Mouse (Mus musculus) brain, embryonic 14.5 days (tissue): Measurements from ENCODE around the gene Ptges. TPM values are rescaled to one million over a fixed set of nuclear protein-coding genes. Genes with fewer than 3 reads are reported as not detected.
"Not testable (repeated sequence)": the region's sequence is repeated elsewhere in the genome, so short reads cannot be mapped to it uniquely, and the experiment has no call there.

Source experiments
- DNase-seq: peaks from one replicate; pipeline ENCODE4 v3.0.0-alpha.2; 2011; ENCODE audit warnings: low read depth
- CTCF ChIP-seq: fragments of 200-500 bp; IDR thresholded peaks from 2 replicates; pipeline ENCODE4 v1.5.1; 2012; ENCODE audit warnings: inconsistent platforms, mild to moderate bottlenecking, moderate library complexity, borderline replicate concordance; ENCODE audit not compliant: insufficient read depth, insufficient read length; ENCODE audit errors: extremely low read depth
- POLR2A ChIP-seq: fragments of 200-500 bp; IDR thresholded peaks from 2 replicates; pipeline ENCODE4 v1.6.1; 2012; ENCODE audit warnings: mild to moderate bottlenecking, inconsistent platforms, borderline replicate concordance; ENCODE audit not compliant: poor library complexity, insufficient read depth, insufficient read length, severe bottlenecking; ENCODE audit errors: extremely low read depth
- polyA plus RNA-seq: library from polyadenylated mRNA; depleted of rRNA; stranded (reverse); fragments of >200 nt; gene quantifications from 2 replicates; pipeline ENCODE4 v1.2.3, GENCODE M21; 2012

Gene Ptges
- polyA plus RNA-seq, 1 experiment = 4.7 TPM

- TF ChIP-seq CTCF = no peak
- TF ChIP-seq POLR2A = no peak
- no peak for DNase-seq
Measured at GRCm38 (mm10) chr2:30941586-30941985, 11.9 kb upstream of the Ptges start.

DNA sequence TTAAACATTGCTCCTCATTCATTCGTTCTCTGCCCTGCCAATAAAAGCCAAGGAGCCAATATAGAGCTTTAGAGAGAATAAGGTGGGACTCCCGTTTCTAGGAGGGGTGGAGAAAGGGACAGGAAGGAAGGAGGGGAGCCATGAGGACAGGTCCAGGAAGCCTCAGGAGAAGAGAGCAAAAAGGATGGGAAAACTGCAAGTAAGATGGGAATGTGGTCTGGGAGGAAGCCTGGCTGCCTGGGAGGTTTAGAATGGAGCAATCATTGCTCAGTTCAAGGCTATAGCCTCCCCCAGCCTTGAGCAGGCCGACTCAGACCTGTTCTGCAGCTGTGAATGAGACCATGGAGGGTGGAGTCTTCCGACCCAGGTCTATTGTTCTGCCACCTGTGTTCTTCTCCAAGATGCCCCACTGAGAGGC, 8.9 kb upstream of the Ptges start:
- TF ChIP-seq POLR2A = no peak
- no peak for TF ChIP-seq CTCF

DNA sequence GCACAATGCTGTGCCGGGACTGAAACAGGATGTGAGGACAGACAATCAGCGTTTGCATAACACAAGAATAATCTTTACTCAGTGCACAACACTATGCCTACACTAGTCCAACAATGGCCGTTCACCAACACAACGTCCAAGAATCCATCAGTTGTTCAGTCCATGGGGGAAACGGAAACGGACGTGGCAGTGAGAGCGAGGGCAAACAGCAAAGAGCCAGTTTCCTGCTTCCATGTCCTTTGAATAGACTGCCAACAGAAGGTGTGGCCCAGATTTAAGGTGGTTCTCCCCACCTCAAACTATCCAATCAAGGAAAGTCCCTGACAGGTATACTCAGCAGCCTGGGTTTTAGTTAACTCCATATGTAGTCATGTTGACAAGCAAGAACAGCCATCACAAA, 8.1 kb upstream of the Ptges start:
- TF ChIP-seq CTCF (no peak), POLR2A (no peak)
- no peak for DNase-seq

More for the DNA sequence above, 8.9 kb upstream of the Ptges start:
- DNase-seq = no peak

- TF ChIP-seq POLR2A (no peak), CTCF (no peak)
Measured at GRCm38 (mm10) chr2:30936808-30937207, 7.1 kb upstream of the Ptges start.

GRCm38 (mm10) chr2:30933917-30934450, 4.3 kb upstream of the Ptges start:
- TF ChIP-seq POLR2A = no peak
- peak; percentile 81 for TF ChIP-seq CTCF
- peak; percentile 82 for DNase-seq

More at GRCm38 (mm10) chr2:30936808-30937207, 7.1 kb upstream of the Ptges start:
- DNase-seq = no peak

- no peak for DNase-seq
- TF ChIP-seq CTCF (no peak), POLR2A (no peak)
Measured at GRCm38 (mm10) chr2:30933032-30933431, 3.4 kb upstream of the Ptges start.

GRCm38 (mm10) chr2:30931922-30932321, 2.3 kb upstream of the Ptges start:
- DNase-seq = no peak
- TF ChIP-seq POLR2A (no peak), CTCF (no peak)

- not testable (repeated sequence) for DNase-seq
Measured at GRCm38 (mm10) chr2:30930846-30931245, 1.2 kb upstream of the Ptges start.

DNA sequence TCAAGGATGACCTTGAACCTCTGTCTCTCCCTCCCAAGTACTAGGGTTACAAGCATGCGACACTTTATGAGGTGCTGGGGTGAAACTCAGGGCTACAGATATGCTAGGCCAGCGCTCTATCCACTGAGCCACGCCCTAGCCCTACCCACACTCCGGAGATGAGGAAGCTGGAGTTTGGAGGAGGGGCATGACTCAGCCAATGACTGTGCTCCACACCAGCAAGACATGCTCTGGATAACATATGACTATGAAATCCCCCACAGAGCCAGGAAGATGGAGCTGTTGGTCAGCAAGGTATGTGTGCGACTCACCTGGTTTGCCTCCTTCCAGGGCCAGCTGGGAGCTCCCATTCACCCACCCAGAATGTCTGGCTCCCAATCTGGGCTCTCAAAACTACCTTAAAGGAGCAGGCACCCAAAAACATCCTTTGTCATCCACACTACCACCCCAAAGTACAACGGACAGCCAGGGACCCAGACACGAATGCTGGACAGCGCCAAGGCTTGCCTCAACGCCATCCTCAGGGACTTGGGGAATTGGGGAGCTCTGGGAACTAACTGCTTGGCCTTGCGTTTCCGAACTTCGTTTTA, 675 bp downstream of the Ptges start:
- TF ChIP-seq CTCF (no peak), POLR2A (no peak)
- no peak for DNase-seq

DNA sequence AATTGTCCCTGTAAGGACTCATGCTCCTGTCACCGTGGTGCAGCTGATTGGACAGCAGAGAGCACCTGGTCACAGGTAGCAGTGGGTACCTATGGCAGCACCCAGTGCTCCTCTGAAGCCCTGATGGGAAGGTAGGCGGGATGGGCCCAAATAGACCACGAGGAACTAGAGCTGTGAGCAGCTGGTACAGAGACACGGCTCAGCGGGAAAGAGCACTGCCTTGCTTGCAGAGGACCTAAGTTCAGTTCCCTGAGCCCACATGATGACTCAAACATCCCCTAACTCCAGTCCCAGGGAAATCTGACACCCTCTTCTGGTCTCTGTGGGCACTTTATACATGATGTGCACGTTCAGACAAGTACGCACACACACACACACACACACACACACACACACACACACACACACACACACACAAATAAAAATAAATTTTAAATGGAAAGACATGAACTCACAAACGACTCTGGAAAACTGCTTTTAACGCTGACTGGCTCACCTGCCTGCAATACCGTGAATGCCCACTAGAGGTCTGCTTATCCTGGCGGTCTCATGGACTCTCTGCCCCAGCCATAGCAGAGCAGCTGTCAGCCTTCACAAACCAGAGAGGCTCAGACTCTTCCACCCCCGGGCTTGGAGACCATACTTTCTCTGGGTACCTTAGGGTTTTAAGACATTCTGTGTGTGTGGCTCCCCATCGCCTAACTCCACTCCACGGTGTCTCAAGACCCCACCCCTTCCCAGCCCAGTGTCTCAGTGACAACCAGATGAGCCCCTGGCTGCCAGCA, 1.6 kb downstream of the Ptges start:
- TF ChIP-seq POLR2A = no peak
- TF ChIP-seq CTCF = peak; percentile 93
- DNase-seq = peak; percentile 85

DNA sequence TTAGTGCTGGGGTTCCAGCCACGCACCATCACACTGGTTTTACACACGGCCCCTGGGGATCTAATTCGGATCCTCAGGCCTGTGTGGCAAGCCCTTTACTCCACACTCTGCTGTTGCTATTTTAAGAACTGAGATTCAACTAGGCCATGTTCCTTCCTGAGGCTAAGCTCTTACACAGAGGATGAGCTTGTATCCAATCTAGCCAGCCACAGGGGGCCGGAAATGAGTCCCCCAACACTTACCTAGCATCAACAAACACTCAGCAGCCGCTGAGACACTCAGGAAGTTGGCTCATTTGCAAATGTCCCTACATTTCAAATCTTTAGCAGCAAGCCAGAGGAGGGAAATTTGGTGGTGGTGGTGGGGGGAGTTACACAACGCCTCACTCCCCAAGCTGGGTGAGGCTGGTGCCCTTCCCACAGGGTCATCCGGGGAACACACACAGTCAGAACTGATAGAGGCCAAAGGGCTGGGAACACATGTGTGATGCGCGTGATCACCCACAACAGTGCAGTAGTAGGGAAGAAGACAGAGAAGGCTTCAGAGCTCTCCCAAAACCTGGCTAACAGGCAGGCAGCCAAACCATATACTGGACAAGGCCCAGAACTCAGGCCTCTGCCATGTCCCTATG, 2.4 kb downstream of the Ptges start:
- TF ChIP-seq POLR2A (no peak), CTCF (no peak)
- peak; percentile 19 for DNase-seq
